Mouse (Mus musculus): Measurements from ENCODE around the gene Igf1r.

GRCm38 (mm10) chr7:68114983-68115715, 162.5 kb downstream of the Igf1r start:
- TF ChIP-seq CTCF (IDR thresholded peaks at IDR 0.05; ENCODE audit: extremely low read depth, insufficient read depth, low read length) (no peak), POLR2A (IDR thresholded peaks at IDR 0.05; ENCODE audit: extremely low read depth, insufficient read depth, low read length) (no peak)

All from cortical plate, adult 2 months (tissue).